Mouse (Mus musculus): ENCODE measurements around the gene Rcor2. TPM values are rescaled to one million over a fixed set of nuclear protein-coding genes. Genes with fewer than 3 reads are reported as not detected.

Gene Rcor2
- total RNA-seq, 2 experiments from 2014 or later = 10.7 to 12.7 TPM

GRCm38 (mm10) chr19:7286563-7287315 is 19.6 kb downstream of the Rcor2 start:
- DNase-seq = no peak
- intact Hi-C loops (cut with DNase I) = no loop called here

GRCm38 (mm10) chr19:7288288-7288687 is 21.2 kb downstream of the Rcor2 start:
- no peak for DNase-seq

DNA sequence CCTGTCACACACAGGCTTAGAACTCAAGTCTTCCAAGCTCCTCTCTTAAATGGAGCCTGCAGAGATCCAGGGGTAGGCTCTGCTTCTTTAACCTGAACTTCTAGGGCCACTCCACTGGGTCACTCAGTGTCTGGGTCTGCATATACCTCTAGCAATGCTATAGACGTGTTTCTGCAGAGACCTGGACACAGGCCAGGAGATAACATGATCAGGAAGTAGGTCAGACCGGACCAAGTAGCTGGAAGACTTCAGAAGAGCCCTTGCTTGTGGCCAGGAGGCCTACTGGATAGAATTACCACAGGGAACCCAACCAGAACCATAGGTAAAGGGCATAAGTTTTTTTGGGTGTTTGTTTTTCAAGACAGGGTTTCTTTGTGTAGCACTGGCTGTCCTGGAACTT is 22.6 kb downstream of the Rcor2 start:
- intact Hi-C loops (cut with DNase I) = no loop called here
- DNase-seq = no peak

More at GRCm38 (mm10) chr19:7288288-7288687, 21.2 kb downstream of the Rcor2 start:
- intact Hi-C loops (cut with DNase I) = no loop called here

- intact Hi-C loops (cut with DNase I) = no loop called here
- no peak for DNase-seq
Measured at GRCm38 (mm10) chr19:7291958-7292709, 25.0 kb downstream of the Rcor2 start.

GRCm38 (mm10) chr19:7294098-7294876 is 27.2 kb downstream of the Rcor2 start:
- intact Hi-C loops (cut with DNase I) = no loop called here
- DNase-seq = no peak

DNA sequence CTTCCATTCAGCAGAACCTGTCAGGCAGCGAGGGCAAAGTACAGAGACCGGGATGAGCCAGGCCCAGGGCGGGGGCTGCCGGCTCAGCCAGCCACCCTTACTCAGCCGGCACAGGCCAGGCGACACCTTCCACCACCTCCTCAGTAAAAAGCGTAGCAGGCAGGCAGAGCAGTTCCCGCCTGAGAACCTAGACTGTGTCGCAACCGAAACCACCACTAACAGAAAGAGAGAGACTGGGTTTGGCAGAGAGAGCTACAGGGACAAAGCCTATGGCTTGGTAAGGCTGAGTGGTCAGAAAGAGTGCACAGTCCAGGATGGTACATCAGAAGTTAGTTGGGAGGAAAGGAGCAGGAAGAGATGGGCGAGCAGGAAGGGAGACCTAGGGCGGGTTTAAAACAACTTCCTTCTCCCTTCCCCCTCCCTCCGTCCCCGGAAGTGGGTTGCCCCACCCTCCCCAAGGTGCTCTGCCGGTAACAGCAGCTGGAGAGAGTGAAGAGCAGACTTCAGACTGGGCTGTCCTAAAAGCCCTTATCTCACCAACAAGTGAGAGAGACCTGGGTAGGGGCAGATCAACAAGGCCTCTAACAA is 28.0 kb downstream of the Rcor2 start:
- intact Hi-C loops (cut with DNase I) = no loop called here
- DNase-seq = no peak

DNA sequence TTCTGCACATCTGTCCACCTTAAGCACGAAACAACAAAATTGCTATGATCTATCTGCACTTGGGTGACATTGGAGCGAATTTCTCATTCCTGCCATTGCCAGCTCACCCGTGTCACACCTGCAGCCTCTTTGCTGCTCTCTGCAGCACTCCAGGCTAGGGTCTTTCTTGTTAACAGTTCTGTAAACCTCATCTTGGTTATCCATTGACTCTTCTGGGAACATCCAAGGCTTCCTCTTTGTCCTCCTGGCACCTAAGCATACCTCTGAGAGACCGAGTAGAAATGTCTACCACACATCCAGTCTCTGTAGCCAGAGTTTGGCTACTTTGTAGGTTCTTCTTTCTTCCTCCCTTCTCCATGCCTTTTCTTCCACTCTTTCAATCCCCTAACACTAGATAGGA is 28.8 kb downstream of the Rcor2 start:
- intact Hi-C loops (cut with DNase I) = no loop called here
- DNase-seq = no peak

DNA sequence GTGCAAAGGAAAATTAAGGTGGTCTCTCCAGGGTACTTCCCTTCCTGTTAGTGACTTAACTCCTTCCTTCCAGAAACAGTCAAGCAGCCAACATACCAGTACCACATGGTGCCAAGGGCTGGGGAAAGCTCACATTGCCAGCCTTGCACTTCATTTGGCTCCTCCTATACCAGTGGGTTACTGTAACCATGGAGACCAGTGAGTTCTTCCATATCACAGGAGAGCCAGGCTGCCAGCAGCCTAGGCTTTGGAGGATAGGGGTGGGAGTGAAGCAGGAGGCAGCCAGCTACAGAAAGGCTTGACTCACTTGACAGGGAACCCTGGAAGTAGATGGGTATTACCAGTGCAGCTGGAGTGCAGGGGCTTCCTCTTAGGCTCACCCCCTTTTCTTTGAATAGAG is 31.9 kb downstream of the Rcor2 start:
- intact Hi-C loops (cut with DNase I) = no loop called here
- no peak for DNase-seq

- intact Hi-C loops (cut with DNase I) = no loop called here
- no peak for DNase-seq
Measured at GRCm38 (mm10) chr19:7300078-7300477, 33.0 kb downstream of the Rcor2 start.

DNA sequence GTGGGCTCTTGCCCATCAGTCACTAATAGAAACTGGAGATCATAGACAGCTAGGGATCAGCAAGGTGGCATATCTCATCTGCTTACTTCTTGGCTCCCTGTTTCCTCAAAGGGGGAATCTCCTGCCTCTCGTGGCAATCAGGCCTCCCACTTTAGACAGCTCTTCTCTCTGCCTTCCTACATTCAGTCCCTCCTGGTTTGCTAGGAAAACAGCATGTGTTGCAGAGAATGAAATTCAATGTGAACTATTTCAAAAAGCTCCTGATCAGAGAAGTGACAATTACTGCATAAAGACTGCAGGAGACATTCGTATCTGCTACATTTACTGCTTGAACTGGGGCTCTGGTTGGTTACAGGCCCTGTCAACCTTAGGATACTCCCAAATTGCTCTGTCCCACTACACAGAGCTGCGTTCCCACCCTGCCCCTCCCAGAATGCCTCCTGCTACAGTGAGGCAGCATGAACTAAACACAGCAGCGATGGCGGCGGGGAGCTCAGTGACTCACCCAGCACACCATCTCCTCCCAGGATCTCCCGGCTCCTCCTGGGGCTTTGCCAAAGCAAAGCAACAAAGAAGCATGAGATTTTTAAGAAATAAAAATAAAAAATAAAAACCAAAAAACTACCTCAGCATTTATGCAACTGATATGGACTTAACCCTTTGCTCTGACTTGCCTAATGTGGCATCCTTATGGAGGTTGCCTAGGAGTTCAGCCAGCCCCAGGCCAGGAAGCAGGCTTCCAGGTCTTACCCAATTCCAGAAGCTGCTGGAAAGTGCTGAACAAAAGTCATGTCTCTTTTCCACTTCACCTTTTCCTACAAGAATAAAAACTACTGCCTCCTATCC is 34.7 kb downstream of the Rcor2 start:
- DNase-seq = peak in 1 of 2 experiments; percentile 44
- intact Hi-C loops (cut with DNase I) = no loop called here

DNA sequence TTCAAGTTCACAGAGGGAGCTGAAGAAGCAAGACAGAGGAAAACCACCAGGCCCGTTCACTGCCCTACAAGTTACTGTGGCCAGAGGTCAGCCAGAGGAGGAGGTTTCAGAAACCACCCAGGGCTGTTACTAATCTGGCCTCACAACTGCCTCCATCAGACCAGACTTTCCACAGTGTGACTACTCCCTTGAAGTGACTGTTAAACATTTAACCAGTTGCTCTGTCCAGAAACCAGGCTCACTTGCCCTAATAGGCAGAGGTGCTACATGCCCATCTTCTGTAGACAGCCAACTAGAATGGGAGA is 35.3 kb downstream of the Rcor2 start:
- intact Hi-C loops (cut with DNase I) = no loop called here

GRCm38 (mm10) chr19:7303796-7304195 is 36.7 kb downstream of the Rcor2 start:
- DNase-seq = no peak
- intact Hi-C loops (cut with DNase I) = no loop called here

More for the DNA sequence above, 35.3 kb downstream of the Rcor2 start:
- DNase-seq = no peak

DNA sequence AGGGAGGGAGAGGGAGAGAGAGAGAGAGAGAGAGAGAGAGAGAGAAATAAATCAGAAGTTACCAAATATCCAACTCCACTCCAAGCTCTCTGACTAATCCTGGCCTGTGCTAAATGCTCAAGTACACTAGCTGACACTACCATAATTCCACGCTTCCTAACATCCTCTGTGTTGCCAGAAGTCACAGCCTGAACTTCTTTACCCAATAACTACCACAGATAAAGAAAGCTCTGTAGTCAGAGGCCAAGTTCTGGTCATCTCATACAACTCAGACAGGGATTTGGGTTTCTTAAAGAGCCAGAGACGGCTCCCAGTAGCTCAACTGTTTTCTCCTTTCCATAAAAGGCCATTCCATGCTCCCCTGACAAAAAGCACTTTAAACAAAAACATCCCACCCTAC is 37.7 kb downstream of the Rcor2 start:
- DNase-seq = no peak
- intact Hi-C loops (cut with DNase I) = loop anchor here (5.0 kb wide), 1 partner anchor 38 kb away; the partner anchor contains the start of gene Mark2

GRCm38 (mm10) chr19:7305380-7306310 is 38.5 kb downstream of the Rcor2 start:
- DNase-seq = no peak
- intact Hi-C loops (cut with DNase I) = loop anchor here (5.0 kb wide), 1 partner anchor 37 kb away; the partner anchor contains the start of gene Mark2

DNA sequence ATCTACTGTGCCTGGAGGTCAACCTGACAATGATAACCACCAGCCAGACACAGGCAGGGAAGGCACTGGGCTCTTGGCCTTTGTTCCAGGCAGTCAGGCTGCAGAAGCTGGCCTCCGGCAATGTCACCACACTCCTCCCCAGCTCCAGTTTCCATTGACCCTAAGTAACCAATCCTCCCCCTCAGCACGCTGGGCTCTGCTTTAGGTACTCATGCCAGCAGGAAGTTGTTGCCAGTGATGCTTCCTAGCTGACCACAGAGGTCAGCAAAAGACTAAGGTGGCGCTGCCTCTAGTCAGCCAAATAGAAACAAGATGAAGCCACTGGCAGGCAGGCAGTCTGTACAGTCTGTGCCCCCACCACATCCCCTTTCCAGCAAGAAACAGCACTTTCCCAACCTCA is 39.8 kb downstream of the Rcor2 start:
- peak in 1 of 2 experiments; percentile 44 for DNase-seq
- intact Hi-C loops (cut with DNase I) = loop anchor here (5.0 kb wide), 1 partner anchor 35 kb away; the partner anchor contains the start of gene Mark2

DNA sequence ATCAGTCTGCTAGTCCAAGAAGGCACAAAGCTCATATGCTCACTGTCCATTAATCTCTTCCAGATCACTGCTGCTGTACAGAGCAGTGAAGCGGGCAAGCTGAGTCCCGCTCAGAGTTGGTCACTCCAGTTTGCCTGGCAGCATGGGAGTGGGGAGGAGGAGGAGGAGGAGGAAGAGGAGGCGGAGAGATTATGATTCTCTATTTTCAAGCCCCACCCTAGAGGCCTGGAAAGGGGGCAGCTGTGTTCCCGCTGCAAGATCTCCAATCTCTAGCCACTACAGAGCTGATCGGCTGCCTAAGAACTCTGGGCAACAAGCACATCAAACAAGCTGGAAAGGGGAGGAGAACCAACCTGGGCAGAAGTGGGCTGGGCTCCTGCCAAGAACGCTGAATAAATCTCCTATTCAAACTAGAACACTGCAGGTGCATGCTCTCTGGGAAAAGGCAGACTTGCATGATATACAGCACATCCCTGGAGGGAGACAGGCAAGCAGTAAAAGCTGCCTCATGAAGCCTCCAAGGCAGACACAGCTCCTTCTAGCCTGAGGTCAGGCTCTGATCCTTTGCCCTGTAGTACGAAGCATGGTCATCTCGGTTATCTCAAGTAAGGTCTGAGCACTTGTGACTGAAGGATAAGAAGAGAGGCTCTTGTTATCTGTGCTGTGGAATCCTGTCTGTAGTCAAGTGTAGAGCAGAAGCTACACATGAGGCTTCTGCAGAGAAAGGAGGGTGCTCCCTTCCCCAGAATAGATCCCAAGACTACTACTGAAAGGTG is 41.1 kb downstream of the Rcor2 start:
- intact Hi-C loops (cut with DNase I) = loop anchor here (5.0 kb wide), 1 partner anchor 34 kb away; the partner anchor contains the start of gene Mark2
- peak; percentile 29 to 30 for DNase-seq

DNA sequence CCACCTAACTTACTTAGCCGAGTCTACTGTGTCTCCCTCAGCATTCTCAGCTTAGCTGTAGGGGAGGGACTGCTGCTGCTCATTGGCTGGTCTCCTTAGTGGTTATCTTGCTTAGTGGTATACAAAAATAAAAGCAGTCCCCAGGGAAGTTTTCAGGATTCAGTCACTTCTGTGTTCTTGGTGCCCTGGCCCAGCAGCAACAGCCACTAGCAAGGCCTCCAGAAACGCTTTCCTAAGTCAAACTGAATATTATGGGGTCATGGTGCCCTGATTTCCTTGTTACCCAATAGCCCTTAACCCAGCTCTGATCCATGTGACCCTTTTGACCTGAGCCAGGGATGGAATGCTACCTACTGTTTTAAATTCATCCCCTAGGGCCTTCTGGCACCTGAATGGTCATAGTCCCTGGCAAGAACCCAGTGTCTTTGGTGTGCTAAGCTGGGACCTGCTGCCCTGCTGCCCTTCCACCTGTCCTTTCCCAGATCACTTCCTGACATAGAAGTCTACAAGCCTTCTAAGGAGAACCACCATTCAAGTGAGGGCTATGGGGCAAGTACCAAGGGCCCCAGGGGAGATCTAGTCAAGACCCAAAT is 42.7 kb downstream of the Rcor2 start:
- intact Hi-C loops (cut with DNase I) = loop anchor here (5.0 kb wide), 1 partner anchor 32 kb away; the partner anchor contains the start of gene Mark2
- no peak for DNase-seq
